Mouse (Mus musculus) retina, adult 2 months (tissue): Measurements from ENCODE around the gene Hinfp.
"Not testable (repeated sequence)": the region's sequence is repeated elsewhere in the genome, so short reads cannot be mapped to it uniquely, and the experiment has no call there.

Experiments used
- DNase-seq: peaks from one replicate; pipeline ENCODE4 v3.0.0-alpha.2; 2012; ENCODE audit warnings: low read depth, low spot score

Hinfp gene

DNA sequence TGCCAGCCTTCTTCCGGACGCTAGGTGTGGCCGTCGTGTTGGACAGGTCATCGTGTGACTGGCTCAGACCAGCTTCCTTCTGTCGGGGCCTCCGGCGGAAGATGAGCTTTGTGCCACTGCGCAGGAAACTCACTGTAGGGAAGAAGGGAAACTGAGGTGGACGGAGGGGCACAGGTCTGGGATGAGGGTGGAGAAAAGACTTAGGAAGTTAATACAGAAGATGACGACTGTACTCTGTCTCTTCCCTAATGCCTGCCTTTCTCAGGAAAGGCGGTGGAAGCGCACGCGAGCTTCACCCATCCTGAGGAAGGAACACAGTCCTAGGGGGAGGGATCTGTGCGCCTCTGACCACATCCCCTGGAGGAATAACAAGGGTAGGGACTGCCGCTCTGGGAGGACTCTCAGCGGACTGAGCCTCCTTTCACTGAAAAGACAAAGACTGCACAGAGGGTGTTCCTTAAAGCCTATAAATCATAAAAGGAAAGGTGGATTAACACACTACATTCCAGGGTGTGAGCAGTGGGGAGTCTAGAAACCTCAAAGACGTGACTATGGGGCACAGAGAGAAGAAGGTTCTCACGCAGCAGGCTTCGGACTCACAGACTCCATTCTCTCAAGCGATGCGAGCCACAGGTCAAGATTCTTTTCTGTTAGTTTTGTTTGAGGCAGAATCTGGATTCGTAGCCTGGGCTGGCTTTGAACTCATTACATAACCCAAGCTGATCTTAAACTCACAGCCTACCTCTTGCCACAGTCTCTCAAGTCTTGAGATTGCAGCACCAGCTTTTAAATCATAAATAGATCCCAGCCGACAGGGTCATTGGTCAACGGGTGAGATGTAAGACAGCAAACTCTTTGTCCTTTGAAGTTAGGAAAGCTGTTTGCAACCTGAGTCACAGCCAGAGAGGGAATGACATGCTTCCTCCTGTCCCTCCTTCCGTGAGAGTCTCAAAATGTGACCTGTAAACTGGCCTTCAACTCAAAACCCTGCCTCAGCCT lies 6.0 kb upstream of the Hinfp start:
- DNase-seq, result no peak

DNA sequence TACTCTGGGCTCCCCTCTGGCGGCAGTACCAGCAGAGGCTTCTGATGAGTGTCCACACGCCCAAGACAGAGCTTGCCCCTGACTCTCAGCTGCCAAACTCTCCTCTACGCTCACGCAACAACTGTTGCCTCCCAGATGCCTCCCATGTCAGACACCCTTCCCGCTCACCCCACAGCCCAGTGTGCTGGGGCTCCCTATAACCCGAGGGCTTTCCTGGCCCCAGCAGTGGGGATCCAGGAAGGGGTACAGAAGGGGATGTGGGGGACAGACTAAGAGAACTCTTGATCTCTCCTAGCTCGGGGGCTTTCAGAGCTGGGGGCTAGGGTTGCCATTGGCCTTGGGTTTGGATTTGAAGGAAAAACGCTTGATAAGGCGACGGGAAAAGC lies 5.3 kb upstream of the Hinfp start:
- DNase-seq, result no peak

DNA sequence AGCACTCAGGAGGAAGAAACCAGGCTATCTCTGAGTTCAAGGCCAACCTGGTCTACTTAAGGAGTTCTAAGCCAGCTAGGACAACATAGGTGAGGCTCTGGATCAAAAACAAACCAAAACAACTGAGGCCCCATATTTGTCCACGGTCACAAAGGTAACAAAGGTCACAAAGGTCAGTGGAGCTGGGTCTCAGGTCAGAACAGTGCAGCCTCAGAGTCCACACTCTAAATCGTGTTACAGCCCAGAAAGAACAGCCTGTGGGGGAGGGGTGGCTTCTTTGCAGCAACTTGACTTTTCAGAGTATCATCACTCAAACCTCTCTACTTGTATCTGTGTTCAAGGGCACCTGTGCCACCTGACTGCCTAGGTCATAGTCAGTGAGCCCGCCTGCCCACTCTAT lies 4.3 kb upstream of the Hinfp start:
- no peak for DNase-seq

- DNase-seq, result no peak
These were observed 1.8 kb upstream of the Hinfp start for GRCm38 (mm10) chr9:44307248-44307647.

DNA sequence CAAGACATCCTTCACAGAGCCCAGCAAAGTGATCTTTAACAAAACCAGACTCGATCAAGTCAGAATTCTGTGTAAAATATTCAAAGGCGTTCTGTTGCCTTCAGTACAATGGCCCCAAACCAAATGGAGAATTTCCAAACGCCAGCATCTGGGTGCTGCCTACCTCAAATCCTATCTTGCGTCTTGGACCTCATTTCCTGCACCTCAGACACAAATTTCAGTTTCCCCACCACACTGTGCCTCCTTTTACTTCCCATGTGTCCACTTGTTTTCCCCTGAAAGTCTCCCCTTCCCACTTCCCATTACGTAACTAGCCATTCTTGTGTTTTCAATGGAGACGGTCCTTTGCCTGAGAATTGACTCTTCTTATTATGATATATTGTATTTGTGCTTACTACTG lies 1.1 kb upstream of the Hinfp start:
- no peak for DNase-seq

GRCm38 (mm10) chr9:44300001-44300400 lies 5.5 kb downstream of the Hinfp start:
- not testable (repeated sequence) for DNase-seq

- DNase-seq, result no peak
These were observed 13.0 kb downstream of the Hinfp start for GRCm38 (mm10) chr9:44292490-44292889.

DNA sequence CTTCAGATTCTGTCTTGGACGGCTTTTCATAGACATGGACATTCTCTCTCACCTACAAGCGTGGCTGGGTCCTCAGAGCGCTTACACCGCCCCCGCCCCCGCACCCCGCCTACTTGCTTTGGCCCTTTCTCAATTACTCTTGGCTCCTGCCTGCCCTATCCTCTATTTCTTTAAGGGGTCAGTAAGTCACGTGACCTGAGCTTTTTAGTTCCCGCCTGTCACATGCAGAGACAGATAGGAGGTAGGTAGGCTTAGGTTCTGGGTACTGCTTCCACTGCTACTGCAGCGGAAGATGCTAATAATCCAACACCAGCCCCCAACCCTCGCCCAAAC lies 16.5 kb downstream of the Hinfp start:
- DNase-seq, result no peak

DNA sequence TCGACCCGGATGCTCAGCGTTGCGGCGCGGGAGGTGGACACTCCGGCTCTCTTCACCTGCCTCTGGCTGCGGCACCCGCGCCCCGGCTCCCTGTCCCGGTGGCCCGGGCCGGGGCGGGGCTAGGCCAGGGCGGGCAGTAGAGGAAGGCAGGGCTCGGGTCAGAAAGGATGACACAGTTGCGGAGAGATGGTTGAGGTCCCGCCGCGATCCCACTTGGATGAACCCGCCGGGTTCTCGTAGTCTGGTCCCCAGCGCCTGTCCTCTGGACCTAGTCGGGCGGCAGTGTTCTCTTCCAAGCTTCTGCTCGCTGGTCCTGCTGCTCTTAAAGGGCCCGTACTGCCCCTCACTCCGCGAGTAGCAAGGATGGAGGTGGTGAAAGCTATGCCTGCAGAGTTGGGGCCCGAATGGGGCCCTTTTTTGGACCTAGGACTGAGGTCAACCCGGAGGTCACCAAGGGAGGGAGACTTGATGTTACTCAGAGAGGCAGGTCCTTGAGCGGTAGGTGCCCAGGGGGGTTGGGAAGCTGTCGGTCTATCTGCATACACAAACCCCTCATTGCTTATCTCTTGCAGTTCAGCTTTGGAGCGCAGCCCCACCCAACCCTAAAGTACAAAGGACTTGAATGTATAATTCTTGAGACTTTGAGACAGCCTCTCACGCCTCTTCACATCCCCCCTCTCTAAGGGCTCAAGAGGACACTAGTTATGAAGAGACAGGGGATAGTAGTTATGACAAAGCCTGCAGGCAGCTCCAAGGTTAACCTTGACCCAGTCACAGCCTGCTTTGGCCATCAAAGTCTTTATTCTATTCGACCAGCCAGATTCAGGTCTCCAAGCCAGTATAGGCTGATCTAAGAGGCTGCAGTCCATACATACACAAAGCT lies 17.2 kb downstream of the Hinfp start, which contains the start of gene Abcg4:
Gene Abcg4, minus strand, starts transcription at position 540 of the 883 bp plus-strand sequence.
- no peak for DNase-seq

- peak; percentile 69 for DNase-seq
These were observed 17.9 kb downstream of the Hinfp start for GRCm38 (mm10) chr9:44287401-44288075.

- DNase-seq, result no peak
These were observed 18.5 kb downstream of the Hinfp start for GRCm38 (mm10) chr9:44287003-44287400.

GRCm38 (mm10) chr9:44286256-44286850 lies 19.1 kb downstream of the Hinfp start:
- DNase-seq, result no peak

GRCm38 (mm10) chr9:44283183-44283582 lies 22.3 kb downstream of the Hinfp start:
- DNase-seq, result no peak

DNA sequence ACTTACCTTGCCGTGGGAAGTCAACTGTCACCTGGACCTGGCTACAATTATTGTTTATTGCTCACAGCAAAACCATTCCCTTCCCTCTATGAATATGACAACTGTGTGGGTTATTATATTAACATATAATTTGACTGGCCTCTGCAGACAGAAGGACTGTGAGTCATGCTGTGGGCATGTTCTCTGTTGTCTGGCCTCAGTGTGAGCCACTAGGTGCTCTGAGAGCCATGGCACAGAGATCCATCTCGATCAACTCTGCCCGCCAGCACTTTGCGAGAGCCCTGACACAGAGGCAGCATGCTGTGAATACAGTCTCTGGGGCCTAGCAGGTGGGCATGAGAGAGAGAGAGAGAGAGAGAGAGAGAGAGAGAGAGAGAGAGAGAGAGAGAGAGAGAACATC lies 35.5 kb downstream of the Hinfp start:
- DNase-seq, result no peak

DNA sequence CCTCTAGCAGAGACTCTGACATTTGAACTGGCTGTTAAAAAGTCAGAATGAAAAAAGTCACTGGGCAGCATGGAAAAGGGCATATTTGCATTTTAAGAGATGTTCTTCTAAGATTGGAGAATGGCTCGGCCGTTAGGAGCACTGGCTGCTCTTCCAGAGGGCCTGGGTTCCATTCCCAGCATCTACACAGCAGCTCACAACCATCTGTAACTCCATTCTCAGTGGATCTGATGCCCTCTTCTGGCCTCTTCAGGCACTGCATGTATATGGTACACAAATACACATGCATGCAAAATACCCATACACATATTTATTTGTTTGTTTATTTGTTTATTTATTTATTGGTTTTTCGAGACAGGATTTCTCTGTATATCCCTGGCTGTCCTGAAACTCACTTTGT lies 36.4 kb downstream of the Hinfp start:
- no peak for DNase-seq

DNA sequence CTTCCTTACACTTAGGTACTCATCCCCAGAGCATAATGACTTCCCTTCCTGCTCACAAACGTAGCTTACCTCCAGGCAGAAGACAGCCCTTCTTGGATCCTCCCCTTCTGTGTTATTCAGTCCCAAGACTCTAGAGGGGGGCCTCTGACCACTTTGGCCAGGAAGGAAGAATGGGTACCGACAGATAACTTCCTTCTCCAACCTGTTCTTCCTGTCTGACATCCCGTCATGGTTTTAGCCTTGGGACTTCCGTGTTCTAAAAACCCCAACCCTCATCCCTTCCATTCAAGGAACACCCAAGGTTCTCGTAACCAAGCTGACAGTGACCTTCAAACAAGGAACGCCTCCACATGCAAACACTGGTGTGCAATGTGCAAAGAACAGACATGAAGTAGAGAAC lies 37.0 kb downstream of the Hinfp start, which contains the start of gene Nlrx1:
Gene Nlrx1, minus strand, starts transcription at position 168 of the 400 bp plus-strand sequence.
- DNase-seq, result no peak

- DNase-seq, result no peak
These were observed 37.5 kb downstream of the Hinfp start for GRCm38 (mm10) chr9:44268027-44268360.

DNA sequence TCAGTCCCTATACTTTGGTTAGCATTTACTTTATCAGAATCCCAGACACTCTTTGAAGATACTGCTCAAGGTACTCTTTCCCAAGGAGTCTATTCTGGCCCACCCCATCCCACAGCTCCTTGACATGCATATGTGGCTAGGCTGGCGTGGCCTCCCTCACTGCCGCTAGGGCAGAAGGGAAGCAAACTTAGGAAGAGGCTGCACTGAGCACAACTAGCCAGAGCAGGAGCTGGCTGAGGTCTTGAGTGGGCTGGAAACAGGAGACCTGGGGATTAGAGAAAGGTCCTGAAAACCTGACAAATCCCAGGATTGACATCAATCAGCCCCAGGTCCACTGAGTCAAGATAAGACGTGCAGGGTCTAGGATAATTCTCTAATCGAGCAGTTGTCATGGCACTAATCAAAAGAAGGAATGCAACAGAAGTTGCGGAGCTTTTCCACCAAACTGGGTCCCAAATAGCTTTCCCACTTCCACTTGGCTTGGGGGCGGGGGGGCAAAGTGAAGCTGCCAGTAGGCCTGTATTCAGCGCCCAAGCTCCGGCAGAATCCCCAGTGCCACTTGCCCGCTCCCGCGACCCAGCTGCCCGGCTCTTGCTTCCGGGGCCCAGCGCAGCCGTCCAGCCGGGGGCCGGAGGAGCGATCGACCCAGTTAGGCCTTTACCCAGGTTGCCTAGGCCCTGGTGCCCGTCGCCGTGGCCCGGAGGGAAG lies 38.0 kb downstream of the Hinfp start:
- no peak for DNase-seq

DNA sequence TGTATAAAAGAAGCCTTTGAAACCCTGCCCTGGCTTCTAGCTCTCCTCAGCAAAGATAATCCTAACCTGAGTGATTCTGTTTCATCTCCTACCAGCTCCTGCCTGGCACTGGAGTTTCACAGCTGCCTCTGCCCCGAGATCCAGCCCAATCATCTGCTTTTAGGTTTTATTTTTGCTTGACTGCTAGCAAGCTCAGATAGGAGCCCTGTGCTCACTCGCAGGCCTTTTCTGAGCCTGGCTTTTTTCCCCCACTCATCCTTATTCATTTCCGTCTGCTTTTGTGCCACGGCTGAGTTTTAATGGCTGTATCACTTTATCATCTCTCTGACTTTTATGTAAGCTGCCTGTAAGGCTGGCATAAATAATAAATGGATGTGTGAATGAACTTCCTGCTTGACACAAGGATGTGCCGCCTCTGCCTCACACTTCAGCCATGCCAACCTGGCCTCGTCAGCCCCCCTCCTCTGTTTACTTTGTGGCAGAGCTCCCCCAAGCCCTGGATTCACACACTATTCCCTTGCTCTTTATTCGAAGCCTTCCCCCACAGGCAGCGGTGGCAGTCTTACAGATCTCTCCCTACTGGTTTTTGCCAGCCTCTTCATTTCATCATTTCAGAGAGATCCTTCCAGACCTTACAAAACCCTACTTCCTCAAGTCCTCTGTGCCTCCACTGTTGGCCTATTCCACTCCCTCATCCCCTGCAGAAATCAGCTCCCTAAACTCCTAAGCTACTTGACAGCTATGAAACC lies 38.8 kb downstream of the Hinfp start:
- no peak for DNase-seq

GRCm38 (mm10) chr9:44261388-44261787 lies 44.1 kb downstream of the Hinfp start:
- no peak for DNase-seq
